Mouse (Mus musculus): ENCODE results near the gene Ipo8. TPM values are rescaled to one million over a fixed set of nuclear protein-coding genes. Genes with fewer than 3 reads are reported as not detected.

Ipo8 gene
- total RNA-seq (2014; fragmentation: Nextera tagmentation) (35.2 and 42.1 TPM in 2 replicates), total RNA-seq (2017) (41.9 and 51.2 TPM in 2 replicates)

DNA sequence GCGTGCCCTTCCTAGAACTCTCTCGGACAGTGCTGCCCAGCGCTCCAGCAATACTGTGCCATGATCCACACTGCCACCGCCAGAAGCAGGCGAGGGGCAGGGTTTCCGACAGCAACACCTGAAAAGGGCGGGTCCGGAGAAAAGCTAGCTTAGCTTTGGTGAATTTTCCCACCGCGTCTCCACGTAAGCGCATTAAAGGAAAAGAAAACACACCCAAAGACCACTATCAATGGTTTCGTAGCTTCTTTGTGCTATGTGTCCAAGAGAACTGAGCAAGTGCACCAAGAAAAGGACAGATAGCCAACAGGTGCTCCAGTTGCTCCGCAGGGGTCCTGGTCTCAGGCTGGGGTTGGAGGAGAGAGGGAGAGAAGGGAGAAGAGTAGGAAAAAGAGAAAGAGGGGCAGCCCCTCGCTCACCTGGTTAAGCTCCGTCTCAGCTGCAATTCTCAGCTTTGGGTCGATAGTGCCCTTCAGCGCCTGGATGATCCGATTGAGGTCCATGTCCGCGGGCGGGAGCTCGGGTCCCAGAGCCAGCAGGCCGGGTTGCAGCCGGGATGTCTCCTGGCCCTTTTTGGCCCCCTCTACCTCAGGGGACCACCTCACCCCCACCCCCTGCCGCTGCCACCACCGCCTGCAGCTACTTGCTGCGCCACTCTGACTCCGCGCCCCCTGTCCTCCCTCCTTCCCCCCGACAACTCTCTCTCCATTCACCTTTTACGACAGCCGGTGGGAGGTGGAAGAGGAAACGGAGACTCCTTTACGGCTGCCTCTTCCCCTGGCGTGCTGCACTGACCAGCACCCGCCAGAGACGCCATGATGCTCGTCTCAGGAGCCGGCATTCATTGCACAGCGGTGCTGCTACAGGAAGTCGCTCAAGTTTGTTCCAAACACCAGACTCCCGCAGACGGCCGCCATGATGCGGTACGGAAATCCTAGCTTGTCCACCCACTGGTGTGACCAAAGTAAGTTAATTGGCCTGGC lies at the start of gene Ipo8:
Gene Ipo8, minus strand, starts transcription at position 720 of the 980 bp plus-strand sequence.
- peak; percentile 94 for ATAC-seq (replicated peaks; ENCODE audit: low FRiP score, low TSS enrichment, poor library complexity, severe bottlenecking)

DNA sequence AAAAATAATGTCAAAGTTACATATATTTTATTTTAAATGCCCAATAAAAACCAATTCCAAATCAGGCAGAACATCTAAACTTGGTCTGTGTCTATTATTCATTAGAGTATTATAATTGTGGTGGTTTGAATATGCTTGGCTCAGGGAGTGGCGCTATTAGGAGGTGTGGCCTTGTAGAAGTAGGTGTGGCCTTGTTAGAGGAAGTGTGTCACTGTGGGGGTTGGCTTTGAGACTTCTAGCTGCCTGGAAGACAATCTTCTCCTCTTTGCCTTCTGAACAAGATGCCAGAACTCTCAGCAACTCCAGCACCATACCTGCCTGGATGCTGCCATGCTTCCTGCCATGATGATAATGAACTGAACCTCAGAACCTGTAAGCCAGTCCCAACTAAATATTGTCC lies 42.6 kb upstream of the Ipo8 start:
- ATAC-seq (replicated peaks; ENCODE audit: low FRiP score, low TSS enrichment, poor library complexity, severe bottlenecking) = no peak

DNA sequence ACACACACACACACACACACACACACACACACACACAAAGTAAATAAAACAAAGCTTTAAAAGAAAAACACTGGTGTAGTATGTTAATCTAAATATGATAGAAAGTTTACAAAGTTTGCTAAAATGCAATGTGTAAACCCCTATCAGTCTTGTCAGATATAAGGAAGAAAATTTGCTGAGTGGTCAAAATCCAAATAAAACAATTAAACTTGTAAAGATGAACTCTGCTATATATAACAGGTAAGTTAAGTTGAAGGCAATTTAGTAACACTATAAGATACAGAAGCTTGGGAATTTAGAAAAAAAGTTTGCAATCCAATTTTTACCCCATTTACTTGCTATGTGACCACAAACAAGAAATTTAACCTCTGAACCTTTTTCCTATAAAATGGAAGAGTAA lies 14.4 kb upstream of the Ipo8 start:
- no peak for ATAC-seq (replicated peaks; ENCODE audit: low FRiP score, low TSS enrichment, poor library complexity, severe bottlenecking)

DNA sequence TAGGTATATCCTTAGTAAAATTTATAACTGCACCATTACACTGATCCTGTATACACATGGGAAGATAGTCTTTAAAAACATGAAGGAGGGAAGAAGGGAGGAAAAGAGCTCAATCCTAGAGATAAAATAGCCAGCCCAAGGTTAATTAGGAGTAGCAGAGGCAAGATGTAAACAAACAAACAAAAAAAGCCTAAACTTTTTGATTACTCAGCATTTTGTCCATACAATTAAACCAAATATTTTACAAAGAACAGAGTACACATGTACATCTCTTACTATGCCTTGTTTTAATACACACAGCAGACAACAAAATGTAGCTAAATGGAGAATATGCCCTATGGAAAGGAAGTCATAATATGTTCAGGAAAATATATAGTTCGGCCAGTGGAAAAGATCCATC lies 10.5 kb upstream of the Ipo8 start:
- no peak for ATAC-seq (replicated peaks; ENCODE audit: low FRiP score, low TSS enrichment, poor library complexity, severe bottlenecking)

- ATAC-seq (replicated peaks; ENCODE audit: low FRiP score, low TSS enrichment, poor library complexity, severe bottlenecking) = no peak
These were observed 7.2 kb upstream of the Ipo8 start for GRCm38 (mm10) chr6:148838460-148838859.

GRCm38 (mm10) chr6:148831728-148832121 lies 458 bp upstream of the Ipo8 start:
- no peak; the same call in 1 of the 2 replicates for ATAC-seq (replicated peaks; ENCODE audit: low FRiP score, low TSS enrichment, poor library complexity, severe bottlenecking)

GRCm38 (mm10) chr6:148830355-148830747 lies 916 bp downstream of the Ipo8 start:
- no peak for ATAC-seq (replicated peaks; ENCODE audit: low FRiP score, low TSS enrichment, poor library complexity, severe bottlenecking)

GRCm38 (mm10) chr6:148826119-148826518 lies 5.1 kb downstream of the Ipo8 start:
- no peak for ATAC-seq (replicated peaks; ENCODE audit: low FRiP score, low TSS enrichment, poor library complexity, severe bottlenecking)

GRCm38 (mm10) chr6:148818624-148819343 lies 12.5 kb downstream of the Ipo8 start:
- 0 out of 2 replicates have a peak, but pooled peaks have one; percentile 6 for ATAC-seq (replicated peaks; ENCODE audit: low FRiP score, low TSS enrichment, poor library complexity, severe bottlenecking)

- no peak for ATAC-seq (replicated peaks; ENCODE audit: low FRiP score, low TSS enrichment, poor library complexity, severe bottlenecking)
These were observed 14.5 kb downstream of the Ipo8 start for GRCm38 (mm10) chr6:148816751-148817150.

GRCm38 (mm10) chr6:148811117-148811516 lies 20.1 kb downstream of the Ipo8 start:
- no peak for ATAC-seq (replicated peaks; ENCODE audit: low FRiP score, low TSS enrichment, poor library complexity, severe bottlenecking)

DNA sequence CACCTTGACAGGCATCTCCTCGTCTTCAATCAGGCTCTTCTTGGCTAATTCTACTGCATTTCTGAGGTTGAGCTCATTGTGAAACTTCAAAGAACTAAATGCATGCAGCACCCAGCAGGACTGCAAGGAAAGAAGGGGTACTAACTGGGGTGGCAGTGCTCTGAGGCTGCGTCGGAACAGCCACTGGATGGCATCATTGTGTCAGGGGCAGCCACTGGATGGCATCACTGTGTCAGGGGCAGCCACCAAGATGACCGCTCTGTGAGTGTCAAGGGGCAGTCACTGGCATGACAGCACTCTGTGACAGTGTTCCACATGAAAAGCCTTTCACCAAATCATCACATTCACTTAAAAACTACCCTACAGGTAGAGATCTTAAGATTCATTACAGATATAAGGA lies 31.5 kb downstream of the Ipo8 start:
- no peak for ATAC-seq (replicated peaks; ENCODE audit: low FRiP score, low TSS enrichment, poor library complexity, severe bottlenecking)

- no peak for ATAC-seq (replicated peaks; ENCODE audit: low FRiP score, low TSS enrichment, poor library complexity, severe bottlenecking)
These were observed 36.1 kb downstream of the Ipo8 start for GRCm38 (mm10) chr6:148795145-148795544.

DNA sequence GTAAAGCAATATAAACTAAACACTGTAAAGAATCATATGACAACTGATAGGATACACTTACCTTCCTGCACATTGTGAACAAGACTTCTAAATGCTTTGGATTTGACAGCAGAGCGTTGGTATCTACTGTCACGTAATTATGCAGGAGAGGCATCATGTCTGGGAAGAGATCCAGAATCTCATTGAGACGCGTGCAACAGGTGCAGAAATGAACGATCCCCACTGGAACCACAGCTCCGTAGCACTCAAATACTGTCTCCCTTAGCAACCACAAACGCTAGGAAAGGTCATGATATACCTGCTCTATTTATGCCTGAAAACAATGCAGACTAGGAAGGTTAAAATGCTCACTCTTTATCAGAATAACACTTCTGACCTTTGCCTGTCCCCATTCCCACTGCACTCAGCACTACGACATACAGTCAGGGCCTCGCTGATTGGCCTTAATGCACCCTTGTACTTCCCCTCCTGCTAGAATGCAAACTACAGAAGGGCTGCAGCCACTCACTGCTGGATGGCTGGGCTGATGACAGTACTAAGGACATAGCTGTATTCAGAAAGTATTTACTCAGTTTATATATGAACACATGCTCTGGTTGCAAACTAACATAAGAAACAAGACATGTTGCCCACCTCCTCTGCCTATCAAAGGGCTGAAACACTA lies 42.1 kb downstream of the Ipo8 start:
- ATAC-seq (replicated peaks; ENCODE audit: low FRiP score, low TSS enrichment, poor library complexity, severe bottlenecking) = no peak

DNA sequence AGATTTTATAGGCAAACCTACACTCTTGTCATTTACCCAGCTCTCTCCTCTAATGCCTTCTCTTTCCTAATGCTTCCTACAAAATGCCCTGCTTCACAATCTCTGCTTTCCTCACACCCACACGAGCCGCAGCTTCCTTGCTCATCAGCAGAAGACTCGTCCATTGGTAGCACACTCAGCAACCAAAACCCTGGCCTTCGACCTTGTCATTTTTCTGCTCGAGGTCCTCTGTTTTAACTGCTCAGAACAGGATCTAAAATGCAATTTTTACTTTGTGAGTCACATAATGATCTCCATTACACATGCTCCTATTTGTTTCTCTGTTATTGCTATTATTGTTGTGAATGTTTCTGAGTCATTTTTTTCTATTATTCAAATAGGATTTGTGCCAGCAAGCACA lies 45.1 kb downstream of the Ipo8 start:
- ATAC-seq (replicated peaks; ENCODE audit: low FRiP score, low TSS enrichment, poor library complexity, severe bottlenecking) = no peak

DNA sequence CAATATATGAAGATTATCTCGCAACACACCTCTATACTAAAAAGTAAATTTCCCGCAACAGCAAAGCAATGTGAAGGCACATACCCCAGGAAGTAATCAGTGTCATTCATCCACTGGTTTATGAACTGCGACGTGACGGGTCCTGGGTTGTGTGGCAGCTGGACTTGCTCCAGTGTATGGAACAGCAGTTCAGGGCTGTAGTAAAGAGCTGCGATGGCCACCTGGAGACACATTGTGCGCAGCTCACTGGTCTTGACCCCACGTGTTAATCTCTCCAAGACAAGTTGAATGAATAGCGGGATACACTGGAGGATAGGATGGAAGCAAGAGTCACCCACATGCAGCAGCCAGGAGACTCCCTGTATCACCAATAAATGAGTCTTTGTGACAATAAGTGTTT lies 46.8 kb downstream of the Ipo8 start:
- ATAC-seq (replicated peaks; ENCODE audit: low FRiP score, low TSS enrichment, poor library complexity, severe bottlenecking) = no peak

- no peak for ATAC-seq (replicated peaks; ENCODE audit: low FRiP score, low TSS enrichment, poor library complexity, severe bottlenecking)
These were observed 55.0 kb downstream of the Ipo8 start for GRCm38 (mm10) chr6:148776236-148776635.

DNA sequence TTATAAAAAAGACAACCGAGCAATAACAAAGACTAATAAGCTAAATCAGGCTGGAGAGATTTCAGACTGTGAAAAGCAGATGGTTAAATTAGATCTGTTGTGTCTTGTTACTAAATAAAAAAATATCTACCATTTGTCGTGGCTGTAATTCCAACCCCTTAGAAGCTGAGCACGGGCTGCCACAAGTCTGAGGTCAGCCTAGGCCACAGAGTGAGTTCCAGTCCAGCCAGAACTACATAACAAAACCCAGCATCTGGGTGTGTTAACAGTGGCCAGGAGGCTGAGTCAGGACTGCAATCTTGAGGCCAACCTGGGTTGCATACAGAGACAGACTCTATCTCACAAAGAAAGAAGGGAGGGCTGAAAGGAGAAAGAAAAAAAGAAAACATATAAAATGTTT lies 59.8 kb downstream of the Ipo8 start:
- no peak for ATAC-seq (replicated peaks; ENCODE audit: low FRiP score, low TSS enrichment, poor library complexity, severe bottlenecking)

- ATAC-seq (replicated peaks; ENCODE audit: low FRiP score, low TSS enrichment, poor library complexity, severe bottlenecking) = no peak
These were observed 62.8 kb downstream of the Ipo8 start for GRCm38 (mm10) chr6:148768419-148768818.

GRCm38 (mm10) chr6:148767228-148767627 lies 64.0 kb downstream of the Ipo8 start:
- no peak for ATAC-seq (replicated peaks; ENCODE audit: low FRiP score, low TSS enrichment, poor library complexity, severe bottlenecking)

Measured in megakaryocyte-erythroid progenitor cell, adult 5-6 weeks (primary cell).